Mouse (Mus musculus) embryonic facial prominence, embryonic 11.5 days (tissue): Measurements from ENCODE around the gene Gm20388. TPM values are rescaled to one million over a fixed set of nuclear protein-coding genes. Genes with fewer than 3 reads are reported as not detected.

Experiments used
- ATAC-seq: fragments of 200-750 bp; cut with Nextera tagmentation; replicated peaks from 2 replicates; pipeline ENCODE4 v1.8.0; 2017; ENCODE audit warnings: low read depth; ENCODE audit not compliant: insufficient number of reproducible peaks, low FRiP score, low TSS enrichment
- DNase-seq: peaks from one replicate; pipeline ENCODE4 v3.0.0-alpha.2; 2015; ENCODE audit warnings: low spot score
- H3K27ac ChIP-seq: fragments of 300-500 bp; sonication (generic); replicated peaks from 2 replicates; pipeline ENCODE4 v1.5.1; 2014; ENCODE audit warnings: mild to moderate bottlenecking, low read depth, low read length, control low read depth
- H3K27me3 ChIP-seq: fragments of 300-500 bp; sonication (generic); 2 replicates; pipeline ENCODE4 v1.6.1; 2014; ENCODE audit warnings: mild to moderate bottlenecking, low read length, moderate library complexity, mixed read lengths; ENCODE audit not compliant: control insufficient read depth, insufficient read depth
- H3K36me3 ChIP-seq: fragments of 300-500 bp; sonication (generic); replicated peaks from 2 replicates; pipeline ENCODE4 v1.6.1; 2014; ENCODE audit warnings: low read depth, mild to moderate bottlenecking, low read length, moderate library complexity, mixed read lengths; ENCODE audit not compliant: control insufficient read depth, insufficient read depth
- H3K4me1 ChIP-seq: fragments of 300-500 bp; sonication (generic); 2 replicates; pipeline ENCODE4 v1.6.1; 2014; ENCODE audit warnings: low read length, mixed read lengths; ENCODE audit not compliant: control insufficient read depth, insufficient read depth
- H3K4me2 ChIP-seq: fragments of 300-500 bp; sonication (generic); 2 replicates; pipeline ENCODE4 v1.6.1; 2014; ENCODE audit warnings: low read depth, mild to moderate bottlenecking, control low read depth, low read length, moderate library complexity
- H3K4me3 ChIP-seq: fragments of 300-500 bp; sonication (generic); 2 replicates; pipeline ENCODE4 v1.5.1; 2014; ENCODE audit warnings: low read depth, low read length, control low read depth
- H3K9ac ChIP-seq: fragments of 300-500 bp; sonication (generic); replicated peaks from 2 replicates; pipeline ENCODE4 v1.6.1; 2014; ENCODE audit warnings: mild to moderate bottlenecking, control low read depth, low read length
- H3K9me3 ChIP-seq: fragments of 300-500 bp; sonication (generic); replicated peaks from 2 replicates; pipeline ENCODE4 v1.6.1; 2016; ENCODE audit warnings: mild to moderate bottlenecking, low read length, inconsistent platforms, mixed read lengths; ENCODE audit not compliant: control insufficient read depth
- WGBS: fragments of 180-500 bp; shearing (Covaris S2); extraction: QIAGEN DNeasy Blood & Tissue Kit; methylation state at CpG from one replicate; pipeline ENCODE4 v1.1.7; 2014; 5-methylcytosine and 5-hydroxymethylcytosine counted together
- polyA plus RNA-seq: library from polyadenylated mRNA; unstranded; fragments of >200 nt; fragmentation: Nextera tagmentation; extraction: Ambion mirVana; gene quantifications from 2 replicates; pipeline ENCODE4 v1.2.1, GENCODE M21; 2014

The Gm20388 gene
- polyA plus RNA-seq, 1 experiment from 2014 or later, result 3.1 TPM

DNA sequence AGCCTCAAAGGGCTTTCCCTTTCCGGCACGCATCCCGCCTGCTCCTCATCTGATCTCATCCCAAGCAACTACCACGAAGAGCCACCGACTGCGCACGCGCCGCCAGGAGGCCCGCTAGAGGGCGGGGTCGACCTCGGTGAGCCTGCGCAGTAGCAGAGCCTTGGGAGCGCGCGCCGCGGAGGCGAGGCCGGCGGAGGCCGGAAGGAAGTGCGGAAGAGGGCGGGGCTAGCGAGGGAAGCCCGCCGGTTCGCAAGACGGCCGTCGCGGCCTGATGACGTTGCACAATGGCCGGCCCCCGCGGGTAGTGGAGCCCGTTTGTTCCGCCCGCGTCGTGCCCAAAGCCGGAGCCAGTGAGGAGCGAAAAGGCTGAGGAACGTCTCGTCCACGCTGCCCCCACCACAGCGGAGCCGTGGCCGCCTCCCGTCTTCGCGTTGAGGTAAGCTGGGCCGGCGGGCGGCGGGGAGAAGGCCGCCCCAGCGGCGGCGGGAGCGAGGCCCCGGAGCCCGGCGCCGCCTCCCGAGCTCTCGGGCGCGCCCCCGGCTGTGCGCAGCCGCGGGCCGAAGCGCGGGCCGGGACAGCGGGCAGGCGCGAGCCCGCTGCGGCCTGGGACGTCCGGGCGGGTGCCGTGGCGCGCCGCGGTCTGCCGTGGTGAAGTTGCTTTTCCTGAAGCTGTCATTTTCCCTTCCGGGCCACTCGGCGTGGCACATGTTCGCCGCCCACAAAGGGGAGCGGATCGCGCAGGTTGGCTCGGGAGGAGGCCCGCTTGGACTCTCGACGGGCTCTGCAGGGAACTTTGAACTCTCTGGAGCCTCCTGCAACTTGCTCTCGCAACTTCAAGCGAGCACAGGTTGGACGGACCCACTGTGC lies 2466.0 kb downstream of the Gm20388 start, which contains the start of gene Zc3h18:
Gene Zc3h18, plus strand, starts transcription at position 245 of the 867 bp plus-strand sequence.
- Histone ChIP-seq H3K27me3 (no peaks in the 10 kb centered on the region), H3K27ac (peak within 1 kb of the TSS; percentile 84), H3K4me3 (peak within 1 kb of the TSS; percentile 93), H3K9me3 (no peaks in the 10 kb centered on the region), H3K36me3 (no peaks in the 10 kb centered on the region; the same call in 1 of the 2 replicates), H3K4me2 (peak within 1 kb of the TSS; percentile 81), H3K4me1 (0 out of 2 replicates have a peak, but pooled peaks cover 2% of the 10 kb centered on the region), H3K9ac (peak within 1 kb of the TSS; percentile 95)
- ATAC-seq, result peak; percentile 93
- WGBS, result under 1% methylated on average over 106 of the region's 107 CpGs
- DNase-seq, result peak; percentile 100

- Histone ChIP-seq H3K27me3 (no peaks in the 10 kb centered on the region), H3K27ac (no peak overlapping the region), H3K4me3 (no peak overlapping the region), H3K36me3 (peaks cover 10% of the 10 kb centered on the region), H3K4me2 (no peak overlapping the region), H3K9ac (no peak overlapping the region), H3K4me1 (0 out of 2 replicates have a peak, but pooled peaks cover 2% of the 10 kb centered on the region), H3K9me3 (no peaks in the 10 kb centered on the region)
- WGBS, result 80% methylated on average over 4 of the region's 4 CpGs
- DNase-seq (no peak), ATAC-seq (no peak)
Measured at GRCm38 (mm10) chr8:122383039-122383438, 2472.4 kb downstream of the Gm20388 start.

DNA sequence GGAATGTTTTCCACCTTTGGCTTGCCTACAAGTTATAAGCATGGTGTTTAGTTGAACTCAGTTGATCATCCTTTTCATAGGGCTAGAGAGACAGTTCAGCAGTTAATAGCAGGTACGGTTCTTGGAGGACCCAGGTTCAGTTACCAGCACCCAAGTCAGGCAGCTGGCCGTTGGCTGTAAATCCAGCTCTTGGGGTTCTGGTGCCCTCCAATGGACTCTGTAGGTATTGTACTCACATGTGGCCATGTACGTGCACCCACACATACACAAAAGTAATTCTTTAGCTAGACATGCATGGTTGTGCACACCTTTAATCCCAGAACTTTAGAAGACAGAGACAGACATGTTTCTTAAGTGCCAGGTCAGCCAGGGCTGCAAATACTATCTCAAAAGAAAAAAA lies 2478.7 kb downstream of the Gm20388 start:
- Histone ChIP-seq H3K36me3 (peaks cover 26% of the 10 kb centered on the region), H3K4me3 (no peak overlapping the region), H3K27me3 (no peaks in the 10 kb centered on the region), H3K27ac (no peak overlapping the region), H3K9ac (no peak overlapping the region), H3K4me1 (no peaks in the 10 kb centered on the region), H3K4me2 (no peak overlapping the region), H3K9me3 (no peaks in the 10 kb centered on the region)
- ATAC-seq (no peak), DNase-seq (no peak)
- whole genome bisulfite sequencing, result 89% methylated on average over 3 of the region's 3 CpGs

- H3K9me3 ChIP-seq, result no peaks in the 10 kb centered on the region
- H3K27ac ChIP-seq, result no peak overlapping the region
- H3K9ac ChIP-seq, result no peak overlapping the region
- no peaks in the 10 kb centered on the region for H3K4me1 ChIP-seq
- no peaks in the 10 kb centered on the region for H3K27me3 ChIP-seq
- H3K36me3 ChIP-seq, result peaks cover 24% of the 10 kb centered on the region
- 90% methylated on average over 3 of the region's 3 CpGs for WGBS
- no peak overlapping the region for H3K4me2 ChIP-seq
- no peak for ATAC-seq
- no peak overlapping the region for H3K4me3 ChIP-seq
- DNase-seq, result no peak
Measured at GRCm38 (mm10) chr8:122390758-122391157, 2480.1 kb downstream of the Gm20388 start.

GRCm38 (mm10) chr8:122393717-122394116 lies 2483.1 kb downstream of the Gm20388 start:
- Histone ChIP-seq H3K4me2 (no peak overlapping the region), H3K27me3 (no peaks in the 10 kb centered on the region), H3K4me1 (no peaks in the 10 kb centered on the region), H3K36me3 (peaks cover 12% of the 10 kb centered on the region), H3K4me3 (no peak overlapping the region), H3K9me3 (no peaks in the 10 kb centered on the region), H3K27ac (no peak overlapping the region), H3K9ac (no peak overlapping the region)
- DNase-seq (no peak), ATAC-seq (no peak)

DNA sequence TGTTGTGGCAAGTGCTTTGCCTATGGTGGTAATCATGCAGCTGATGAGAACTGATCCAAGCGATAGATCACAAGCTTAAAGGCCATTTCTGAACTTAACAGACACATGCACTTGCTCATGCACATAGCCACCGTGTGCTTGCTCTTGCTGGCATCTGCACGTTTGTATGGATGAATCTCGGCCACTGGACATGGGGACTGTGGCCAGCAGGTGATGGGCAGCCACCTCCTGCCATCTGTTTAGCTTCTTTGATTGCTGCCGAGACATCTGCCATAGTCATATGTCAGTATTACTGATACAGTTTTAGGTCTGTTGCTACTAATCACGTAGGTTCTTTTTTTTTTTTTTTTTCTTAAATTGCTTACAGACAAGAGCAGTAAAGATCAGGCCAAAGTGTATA lies 2484.7 kb downstream of the Gm20388 start:
- no peak for DNase-seq
- ATAC-seq, result no peak
- Histone ChIP-seq H3K4me1 (no peaks in the 10 kb centered on the region), H3K4me2 (no peak overlapping the region), H3K9ac (no peak overlapping the region), H3K36me3 (peaks cover 6% of the 10 kb centered on the region), H3K4me3 (no peak overlapping the region), H3K9me3 (no peaks in the 10 kb centered on the region), H3K27ac (no peak overlapping the region), H3K27me3 (no peaks in the 10 kb centered on the region)
- 86% methylated on average over 6 of the region's 6 CpGs for WGBS

DNA sequence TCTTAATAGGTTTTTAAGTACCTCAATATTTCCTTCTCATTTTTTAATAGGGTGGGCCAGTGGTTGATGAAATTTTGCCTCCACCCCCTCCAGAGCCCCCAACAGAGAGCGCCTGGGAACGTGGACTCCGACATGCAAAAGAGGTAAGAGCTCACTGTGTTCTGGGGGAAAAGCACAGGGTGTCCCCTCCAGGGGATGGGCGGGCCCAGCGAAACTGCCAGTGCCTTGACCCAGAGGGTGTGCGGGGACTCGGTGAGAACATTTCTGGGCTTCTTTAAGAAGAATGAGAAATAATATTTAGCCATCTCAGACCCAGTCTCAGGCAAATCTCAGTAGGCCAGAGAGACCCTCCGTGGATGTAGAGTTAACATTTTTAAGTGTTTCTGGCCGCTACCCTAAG lies 2487.5 kb downstream of the Gm20388 start:
- ATAC-seq (no peak), DNase-seq (no peak)
- Histone ChIP-seq H3K27ac (no peak overlapping the region), H3K27me3 (no peaks in the 10 kb centered on the region), H3K4me2 (no peak overlapping the region), H3K9ac (no peak overlapping the region), H3K4me1 (no peaks in the 10 kb centered on the region), H3K36me3 (peaks cover 14% of the 10 kb centered on the region), H3K4me3 (no peak overlapping the region), H3K9me3 (no peaks in the 10 kb centered on the region)
- 93% methylated on average over 9 of the region's 9 CpGs for WGBS

DNA sequence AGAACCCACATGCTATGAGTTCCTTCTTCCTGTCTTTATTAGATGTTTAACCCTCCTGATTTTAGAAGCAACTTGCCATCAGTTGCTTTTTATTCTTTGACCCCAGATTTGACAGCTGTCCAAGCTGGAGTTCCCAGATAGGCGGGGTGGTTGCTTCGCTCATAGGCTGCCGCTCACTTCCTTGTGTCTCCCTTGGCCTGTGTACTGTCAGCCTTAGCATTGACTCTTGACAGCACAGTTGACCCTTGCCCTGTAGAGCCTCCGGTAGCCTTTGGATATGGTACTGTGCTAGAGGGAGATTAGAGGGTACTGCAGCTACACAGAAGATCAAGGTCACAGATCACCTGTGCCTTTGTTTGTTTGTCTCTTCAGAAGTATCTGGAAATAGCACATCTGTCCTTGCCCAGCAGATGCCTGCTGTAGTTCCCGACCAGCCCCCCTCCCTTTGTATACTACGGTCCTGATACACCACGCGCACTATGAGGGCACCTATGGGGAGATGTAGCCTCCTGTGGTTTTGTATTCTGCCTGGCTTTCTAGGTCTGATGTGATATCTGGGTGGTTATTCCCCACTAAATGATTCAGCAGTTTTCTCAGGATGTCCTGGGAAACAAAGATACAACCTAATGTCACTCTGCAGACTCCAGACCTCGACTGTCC lies 2494.6 kb downstream of the Gm20388 start:
- Histone ChIP-seq H3K4me3 (no peak overlapping the region), H3K27ac (no peak overlapping the region), H3K4me2 (no peak overlapping the region), H3K9me3 (no peaks in the 10 kb centered on the region), H3K9ac (no peak overlapping the region), H3K4me1 (no peaks in the 10 kb centered on the region), H3K27me3 (no peaks in the 10 kb centered on the region), H3K36me3 (peaks cover 35% of the 10 kb centered on the region)
- 91% methylated on average over 9 of the region's 9 CpGs for WGBS
- no peak for ATAC-seq
- no peak for DNase-seq
